Mouse (Mus musculus) hindbrain, postnatal 0 days (tissue): ENCODE data around the gene Fam174a. TPM values are rescaled to one million over a fixed set of nuclear protein-coding genes. Genes with fewer than 3 reads are reported as not detected.

Experiments
- ATAC-seq: fragments of 200-750 bp; cut with Nextera tagmentation; 2 replicates; pipeline ENCODE4 v1.8.0; 2017; ENCODE audit warnings: mild to moderate bottlenecking, moderate TSS enrichment, moderate library complexity
- DNase-seq: peaks from one replicate; pipeline ENCODE4 v3.0.0-alpha.2; 2015; ENCODE audit warnings: low spot score
- H3K27ac ChIP-seq: fragments of 300-500 bp; sonication (generic); 2 replicates; pipeline ENCODE4 v1.5.1; 2014; ENCODE audit warnings: mild to moderate bottlenecking
- H3K27me3 ChIP-seq: fragments of 300-500 bp; sonication (generic); 2 replicates; pipeline ENCODE4 v1.6.1; 2014; ENCODE audit warnings: low read length, mixed read lengths; ENCODE audit not compliant: insufficient read depth
- H3K36me3 ChIP-seq: fragments of 300-500 bp; sonication (generic); 2 replicates; pipeline ENCODE4 v1.6.1; 2014; ENCODE audit warnings: low read length, mixed read lengths; ENCODE audit not compliant: insufficient read depth
- H3K4me1 ChIP-seq: fragments of 300-500 bp; sonication (generic); 2 replicates; pipeline ENCODE4 v1.6.1; 2014; ENCODE audit warnings: antibody characterized with exemption, low read length, mixed read lengths; ENCODE audit not compliant: insufficient read depth
- H3K4me2 ChIP-seq: fragments of 300-500 bp; sonication (generic); 2 replicates; pipeline ENCODE4 v1.6.1; 2014; ENCODE audit warnings: low read depth, mild to moderate bottlenecking, low read length, moderate library complexity, mixed read lengths
- H3K4me3 ChIP-seq: fragments of 300-500 bp; sonication (generic); 2 replicates; pipeline ENCODE4 v1.5.1; 2014; ENCODE audit warnings: low read length
- H3K9ac ChIP-seq: fragments of 300-500 bp; sonication (generic); replicated peaks from 2 replicates; pipeline ENCODE4 v1.6.1; 2014; ENCODE audit warnings: mild to moderate bottlenecking, low read length, moderate library complexity, mixed read lengths
- H3K9me3 ChIP-seq: fragments of 300-500 bp; sonication (generic); 2 replicates; pipeline ENCODE4 v1.6.1; 2016; ENCODE audit warnings: low read length, mixed read lengths
- CTCF ChIP-seq: IDR thresholded peaks from 2 replicates; pipeline ENCODE4 v1.5.1; 2016; ENCODE audit warnings: antibody characterized with exemption, control low read depth, low read depth
- WGBS: fragments of 180-500 bp; shearing (Covaris S2); extraction: QIAGEN DNeasy Blood & Tissue Kit; methylation state at CpG from one replicate; pipeline ENCODE4 v1.1.7; 2014; 5-methylcytosine and 5-hydroxymethylcytosine counted together
- polyA plus RNA-seq: library from polyadenylated mRNA; unstranded; fragments of >200 nt; fragmentation: Nextera tagmentation; extraction: Ambion mirVana; gene quantifications from 2 replicates; pipeline ENCODE4 v1.2.1, GENCODE M21; 2015
- total RNA-seq: library from RNA; depleted of rRNA; stranded (reverse); fragments of >200 nt; gene quantifications from 2 replicates; pipeline ENCODE4 v1.2.3, GENCODE M21; 2014

Fam174a gene
- total and polyA plus RNA-seq, 2 experiments from 2014 or later = 25.4 to 33.7 TPM

DNA sequence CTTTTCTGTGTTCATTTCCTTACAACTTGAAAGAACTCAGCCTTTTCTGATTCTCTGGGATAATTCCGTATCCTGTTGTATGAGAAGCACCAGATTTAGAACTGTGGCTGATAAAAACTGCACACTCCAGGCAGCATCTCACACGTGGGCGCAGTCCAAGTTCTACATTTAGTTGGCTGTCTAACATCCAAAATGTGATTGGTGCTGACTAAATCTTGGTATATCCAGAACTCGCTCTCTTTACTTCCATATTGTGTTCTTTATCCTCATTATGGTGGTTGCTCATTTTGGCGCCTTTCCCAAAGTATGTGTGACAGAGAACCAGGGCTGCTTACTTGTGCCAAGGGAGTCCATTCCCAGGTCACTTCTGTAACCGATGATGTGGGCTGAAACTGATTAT lies 2.6 kb downstream of the Fam174a start:
- Histone ChIP-seq H3K27ac (no peak overlapping the region), H3K4me1 (0 out of 2 replicates have a peak, but pooled peaks cover 5% of the 10 kb centered on the region), H3K27me3 (no peaks in the 10 kb centered on the region), H3K9me3 (no peaks in the 10 kb centered on the region), H3K4me3 (no peak overlapping the region), H3K36me3 (no peaks in the 10 kb centered on the region), H3K4me2 (no peak overlapping the region), H3K9ac (no peak overlapping the region)
- ATAC-seq (no peak), DNase-seq (no peak)
- no peak for TF ChIP-seq CTCF
- WGBS = 72% methylated on average over 6 of the region's 6 CpGs

DNA sequence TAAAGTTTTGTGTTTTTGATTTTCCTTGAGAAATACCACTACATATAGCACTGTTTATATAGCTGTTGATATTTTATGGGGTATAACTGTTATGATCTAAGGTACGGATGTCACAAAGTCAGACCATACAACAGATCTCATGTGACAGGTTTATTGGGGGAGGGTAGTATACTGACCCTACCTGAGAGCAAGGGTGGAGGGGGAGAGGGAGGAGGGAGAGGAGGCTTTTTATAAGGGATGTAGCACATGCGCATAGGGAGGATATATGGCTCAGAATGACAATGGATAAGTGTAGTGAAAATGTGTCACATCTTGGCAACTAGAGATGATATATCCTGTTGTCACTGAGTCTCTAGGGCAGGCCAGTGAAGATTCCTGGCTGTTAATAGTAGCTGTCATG lies 8.8 kb downstream of the Fam174a start:
- Histone ChIP-seq H3K36me3 (peaks cover 4% of the 10 kb centered on the region; the same call in 1 of the 2 replicates), H3K4me1 (no peaks in the 10 kb centered on the region), H3K27ac (no peak overlapping the region), H3K27me3 (no peaks in the 10 kb centered on the region), H3K9ac (no peak overlapping the region), H3K4me2 (no peak overlapping the region), H3K9me3 (no peaks in the 10 kb centered on the region), H3K4me3 (no peak overlapping the region)
- no peak for TF ChIP-seq CTCF
- DNase-seq (no peak), ATAC-seq (no peak)
- 91% methylated on average over 2 of the region's 2 CpGs for WGBS

DNA sequence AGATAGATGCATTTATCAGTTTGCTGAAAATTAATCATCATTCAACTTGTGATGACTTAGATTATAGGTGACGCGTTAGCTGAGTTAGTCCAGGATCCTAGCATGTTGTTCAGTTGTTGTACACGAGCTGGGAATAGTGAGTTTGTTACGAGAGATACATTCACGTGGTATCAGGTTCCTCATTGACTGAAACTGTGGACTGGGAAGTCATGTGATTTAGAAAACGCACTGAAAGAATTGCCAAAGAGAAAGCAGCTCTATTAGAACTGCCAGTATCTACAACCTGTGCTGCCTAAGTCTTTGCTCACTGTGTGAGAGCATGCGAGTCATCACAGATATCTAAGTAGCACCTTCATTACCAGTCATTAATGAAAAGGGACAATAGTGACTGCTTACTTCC lies 9.6 kb downstream of the Fam174a start:
- DNase-seq = no peak
- WGBS = 88% methylated on average over 7 of the region's 7 CpGs

GRCm38 (mm10) chr1:95326856-95327255 lies 13.4 kb downstream of the Fam174a start:
- TF ChIP-seq CTCF = no peak
- peaks cover 4% of the 10 kb centered on the region; the same call in 1 of the 2 replicates for H3K36me3 ChIP-seq
- no peak for ATAC-seq
- no peak overlapping the region for H3K4me3 ChIP-seq
- H3K27ac ChIP-seq = no peak overlapping the region
- DNase-seq = no peak
- H3K4me1 ChIP-seq = no peaks in the 10 kb centered on the region
- no peak overlapping the region for H3K4me2 ChIP-seq
- no peaks in the 10 kb centered on the region for H3K27me3 ChIP-seq
- no peak overlapping the region for H3K9ac ChIP-seq
- no peaks in the 10 kb centered on the region for H3K9me3 ChIP-seq

More for the DNA sequence above, 9.6 kb downstream of the Fam174a start:
- Histone ChIP-seq H3K36me3 (peaks cover 4% of the 10 kb centered on the region; the same call in 1 of the 2 replicates), H3K9me3 (no peaks in the 10 kb centered on the region), H3K4me3 (no peak overlapping the region), H3K27ac (no peak overlapping the region), H3K4me2 (no peak overlapping the region), H3K9ac (no peak overlapping the region), H3K27me3 (no peaks in the 10 kb centered on the region), H3K4me1 (no peaks in the 10 kb centered on the region)
- no peak for TF ChIP-seq CTCF
- ATAC-seq = no peak

- no peaks in the 10 kb centered on the region for H3K9me3 ChIP-seq
- H3K4me1 ChIP-seq = no peaks in the 10 kb centered on the region
- no peak for TF ChIP-seq CTCF
- H3K4me2 ChIP-seq = no peak overlapping the region
- no peaks in the 10 kb centered on the region for H3K27me3 ChIP-seq
- H3K4me3 ChIP-seq = no peak overlapping the region
- H3K27ac ChIP-seq = no peak overlapping the region
- no peaks in the 10 kb centered on the region for H3K36me3 ChIP-seq
- no peak overlapping the region for H3K9ac ChIP-seq
- ATAC-seq = no peak
- no peak for DNase-seq
Observed at GRCm38 (mm10) chr1:95339618-95340017, 26.2 kb downstream of the Fam174a start.

- Histone ChIP-seq H3K4me3 (no peak overlapping the region), H3K36me3 (no peaks in the 10 kb centered on the region), H3K4me1 (no peaks in the 10 kb centered on the region), H3K4me2 (no peak overlapping the region), H3K27me3 (no peaks in the 10 kb centered on the region), H3K9me3 (no peaks in the 10 kb centered on the region), H3K27ac (no peak overlapping the region), H3K9ac (no peak overlapping the region)
- DNase-seq (peak; percentile 24), ATAC-seq (no peak)
- TF ChIP-seq CTCF = no peak
Observed at GRCm38 (mm10) chr1:95342242-95342641, 28.8 kb downstream of the Fam174a start.

- WGBS = 60% methylated on average over 5 of the region's 5 CpGs
Observed at GRCm38 (mm10) chr1:95343585-95344485, 30.4 kb downstream of the Fam174a start.

More at GRCm38 (mm10) chr1:95343585-95344485, 30.4 kb downstream of the Fam174a start:
- Histone ChIP-seq H3K4me2 (no peak overlapping the region), H3K36me3 (no peaks in the 10 kb centered on the region), H3K4me3 (no peak overlapping the region), H3K9me3 (no peaks in the 10 kb centered on the region), H3K4me1 (no peaks in the 10 kb centered on the region), H3K27me3 (no peaks in the 10 kb centered on the region), H3K27ac (no peak overlapping the region), H3K9ac (no peak overlapping the region)
- DNase-seq = peak; percentile 7
- no peak for ATAC-seq
- no peak for TF ChIP-seq CTCF
